Mouse (Mus musculus) intestine, postnatal 0 days (tissue): Measurements from ENCODE around the gene Hoxb4. TPM values are rescaled to one million over a fixed set of nuclear protein-coding genes. Genes with fewer than 3 reads are reported as not detected.
A peak's percentile ranks its signal among the peaks of the same experiment; 100 is the strongest.

Experiments used
- ATAC-seq: fragments of 200-750 bp; cut with Nextera tagmentation; 2 replicates; pipeline ENCODE4 v1.8.0; 2017; ENCODE audit warnings: mild to moderate bottlenecking, moderate TSS enrichment, moderate library complexity
- H3K27ac ChIP-seq: fragments of 300-500 bp; sonication (generic); 2 replicates; pipeline ENCODE4 v1.5.1; 2014; ENCODE audit warnings: mild to moderate bottlenecking, low read depth, low read length, moderate library complexity
- H3K27me3 ChIP-seq: fragments of 300-500 bp; sonication (generic); replicated peaks from 2 replicates; pipeline ENCODE4 v1.6.1; 2014; ENCODE audit warnings: low read length, mixed read lengths; ENCODE audit not compliant: control insufficient read depth, insufficient read depth
- H3K36me3 ChIP-seq: fragments of 300-500 bp; sonication (generic); 2 replicates; pipeline ENCODE4 v1.6.1; 2014; ENCODE audit warnings: mild to moderate bottlenecking, moderate library complexity; ENCODE audit not compliant: control insufficient read depth, insufficient read depth
- H3K4me1 ChIP-seq: fragments of 300-500 bp; sonication (generic); replicated peaks from 2 replicates; pipeline ENCODE4 v1.6.1; 2014; ENCODE audit warnings: antibody characterized with exemption, low read length, mixed read lengths; ENCODE audit not compliant: control insufficient read depth, insufficient read depth
- H3K4me2 ChIP-seq: fragments of 300-500 bp; sonication (generic); replicated peaks from 2 replicates; pipeline ENCODE4 v1.6.1; 2014; ENCODE audit warnings: low read depth, mild to moderate bottlenecking, moderate library complexity
- H3K4me3 ChIP-seq: fragments of 300-500 bp; sonication (generic); 2 replicates; pipeline ENCODE4 v1.5.1; 2014; ENCODE audit warnings: low read depth, low read length
- H3K9ac ChIP-seq: fragments of 300-500 bp; sonication (generic); 2 replicates; pipeline ENCODE4 v1.6.1; 2014; ENCODE audit warnings: mild to moderate bottlenecking, low read depth, low read length
- H3K9me3 ChIP-seq: fragments of 300-500 bp; sonication (generic); 2 replicates; pipeline ENCODE4 v1.6.1; 2016; ENCODE audit warnings: mixed run types; ENCODE audit not compliant: control insufficient read depth
- CTCF ChIP-seq: sonication (generic); IDR thresholded peaks from 2 replicates; pipeline ENCODE4 v1.5.1; 2016; ENCODE audit warnings: low read depth, mild to moderate bottlenecking, control low read depth, antibody characterized with exemption, moderate library complexity
- WGBS: fragments of 180-500 bp; shearing (Covaris S2); extraction: QIAGEN DNeasy Blood & Tissue Kit; methylation state at CpG from one replicate; pipeline ENCODE4 v1.1.7; 2014; 5-methylcytosine and 5-hydroxymethylcytosine counted together
- polyA plus RNA-seq: library from polyadenylated mRNA; unstranded; fragments of >200 nt; fragmentation: Nextera tagmentation; extraction: Ambion mirVana; gene quantifications from 2 replicates; pipeline ENCODE4 v1.2.1, GENCODE M21; 2015

Hoxb4 gene
- polyA plus RNA-seq, 1 experiment from 2014 or later: 1.1 TPM

DNA sequence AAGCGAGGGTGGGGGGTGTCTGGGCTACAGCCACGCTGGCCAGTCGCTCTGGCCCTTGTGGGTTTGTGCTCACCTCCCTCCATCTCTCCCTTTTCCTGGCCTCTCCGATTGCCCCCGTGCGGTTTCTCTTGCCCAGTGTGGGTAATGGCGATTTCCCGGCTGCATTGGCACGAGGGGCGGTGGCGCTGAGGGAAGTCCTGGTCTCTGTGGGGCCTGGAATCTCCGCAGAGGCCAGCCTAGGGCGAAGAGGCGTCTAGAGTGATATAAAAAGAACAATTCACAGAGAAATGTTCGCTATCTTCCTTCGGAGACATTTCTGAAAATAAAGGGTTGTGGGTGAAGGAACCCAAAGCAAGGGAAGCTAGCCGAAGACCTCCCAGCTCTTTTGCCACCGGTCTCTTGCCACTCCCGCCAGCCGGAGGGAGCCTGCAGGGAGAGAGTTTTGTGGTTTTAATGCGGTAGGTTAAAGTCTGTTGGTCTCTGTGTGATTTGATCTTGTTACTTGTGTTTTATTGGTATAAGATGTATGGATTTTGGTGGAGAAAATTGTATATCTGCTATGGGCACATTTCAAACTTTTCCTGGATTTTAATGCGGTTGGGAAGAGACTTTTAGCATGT is 24.7 kb upstream of the Hoxb4 start:
- H3K4me3 ChIP-seq: peak overlapping the region; percentile 46
- H3K9me3 ChIP-seq: no peaks in the 10 kb centered on the region
- peak overlapping the region; percentile 70 for H3K27ac ChIP-seq
- H3K27me3 ChIP-seq: peaks cover 75% of the 10 kb centered on the region
- H3K4me1 ChIP-seq: no peaks in the 10 kb centered on the region
- ATAC-seq: no peak
- 9% methylated on average over 22 of the region's 22 CpGs for WGBS
- peak overlapping the region; percentile 63 for H3K4me2 ChIP-seq
- no peaks in the 10 kb centered on the region for H3K36me3 ChIP-seq
- TF ChIP-seq CTCF: no peak
- H3K9ac ChIP-seq: peak overlapping the region; percentile 51

DNA sequence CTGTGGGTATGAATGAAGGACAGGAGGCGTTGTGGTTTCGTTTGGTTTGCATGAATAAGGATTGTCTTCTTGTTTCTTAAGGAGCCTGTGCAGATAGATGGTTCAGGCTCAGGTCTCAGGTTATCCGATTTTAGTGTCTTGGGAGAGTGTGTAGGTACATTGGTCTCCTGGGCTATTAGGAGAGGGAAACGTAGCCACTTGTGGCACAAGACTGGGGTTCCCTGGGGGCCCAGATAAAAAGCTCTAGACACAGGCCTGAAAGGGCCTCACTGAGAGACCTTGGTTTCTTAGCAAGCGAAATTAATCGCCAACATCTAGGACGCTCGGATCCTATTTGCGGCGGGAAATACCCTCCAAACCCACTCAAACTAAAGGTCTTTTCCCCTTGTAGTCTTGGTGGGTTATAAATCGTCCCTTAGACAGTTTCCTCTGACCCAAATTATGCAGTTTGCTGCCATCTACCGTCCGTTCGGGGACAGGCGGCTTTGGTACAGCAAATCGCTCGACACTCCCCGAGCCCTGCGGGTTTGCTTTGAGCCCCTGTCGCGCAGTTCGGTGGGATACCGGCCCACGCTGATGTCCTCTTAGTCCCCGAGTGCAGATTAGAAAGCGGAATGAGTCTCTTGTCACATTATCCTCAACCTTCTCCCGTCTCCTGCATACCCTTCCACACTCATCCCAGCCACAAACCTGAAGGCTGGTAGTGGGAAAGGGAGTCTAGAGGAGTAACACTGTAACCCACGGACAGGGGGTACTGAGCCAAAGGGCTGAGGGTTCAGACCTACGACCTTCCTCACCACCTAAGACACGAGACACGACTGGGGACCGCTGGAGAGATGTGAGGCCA is 23.6 kb upstream of the Hoxb4 start:
- peak; percentile 86 for TF ChIP-seq CTCF
- no peaks in the 10 kb centered on the region for H3K36me3 ChIP-seq
- peak overlapping the region; percentile 63 for H3K4me2 ChIP-seq
- H3K4me1 ChIP-seq: no peaks in the 10 kb centered on the region
- H3K9me3 ChIP-seq: no peaks in the 10 kb centered on the region
- peak overlapping the region; percentile 46 for H3K4me3 ChIP-seq
- no peak for ATAC-seq
- H3K27ac ChIP-seq: no peak overlapping the region
- 1% methylated on average over 32 of the region's 32 CpGs for WGBS
- H3K9ac ChIP-seq: peak overlapping the region; percentile 51; the same call in 1 of the 2 replicates
- H3K27me3 ChIP-seq: peaks cover 74% of the 10 kb centered on the region

DNA sequence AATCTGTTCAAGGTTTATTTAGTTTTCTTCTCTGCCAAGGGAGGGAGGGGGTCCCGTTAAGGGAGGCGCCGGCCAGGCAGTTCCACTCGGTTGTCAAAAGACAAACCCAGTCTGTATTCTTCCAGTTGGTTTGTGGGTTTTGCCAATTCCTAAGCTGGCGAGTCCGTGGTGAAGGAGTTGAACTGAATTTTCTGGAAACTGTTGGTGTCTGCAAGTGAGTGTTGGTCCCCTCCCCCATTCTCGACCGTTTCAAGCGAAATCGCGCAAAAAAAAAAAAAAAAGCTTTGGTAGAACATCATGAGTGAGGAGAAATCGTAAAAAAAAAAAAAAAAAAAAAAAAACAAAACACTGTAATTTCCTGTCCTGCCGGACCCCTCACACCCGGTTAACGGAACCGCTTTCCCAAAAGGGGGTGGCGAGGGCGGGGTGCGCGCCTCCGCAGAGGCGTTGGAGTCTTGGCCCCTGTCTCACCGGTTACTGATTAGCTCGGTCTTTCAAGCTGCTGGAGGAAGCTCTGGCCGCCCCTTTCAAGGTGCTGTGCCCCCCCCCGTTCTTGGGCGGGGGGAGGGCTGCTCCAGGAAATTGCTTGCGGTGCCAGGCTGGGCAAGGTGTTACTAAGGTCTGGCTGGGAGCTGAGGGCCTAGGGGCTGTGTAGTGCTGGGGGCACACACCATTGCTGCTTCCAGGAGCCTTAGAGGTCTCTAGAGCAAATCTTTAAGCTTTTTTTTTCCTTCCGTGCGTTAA is 22.8 kb upstream of the Hoxb4 start:
- Histone ChIP-seq H3K27me3 (peaks cover 80% of the 10 kb centered on the region), H3K4me3 (peak overlapping the region; percentile 46), H3K9ac (0 out of 2 replicates have a peak overlapping the region, but pooled peaks have one; percentile 11), H3K4me1 (no peaks in the 10 kb centered on the region; the same call in 1 of the 2 replicates), H3K9me3 (no peaks in the 10 kb centered on the region), H3K4me2 (peak overlapping the region; percentile 63), H3K27ac (no peak overlapping the region), H3K36me3 (no peaks in the 10 kb centered on the region)
- TF ChIP-seq CTCF: no peak
- 0 out of 2 replicates have a peak, but pooled peaks have one; percentile 20 for ATAC-seq
- 2% methylated on average over 30 of the region's 30 CpGs for WGBS

DNA sequence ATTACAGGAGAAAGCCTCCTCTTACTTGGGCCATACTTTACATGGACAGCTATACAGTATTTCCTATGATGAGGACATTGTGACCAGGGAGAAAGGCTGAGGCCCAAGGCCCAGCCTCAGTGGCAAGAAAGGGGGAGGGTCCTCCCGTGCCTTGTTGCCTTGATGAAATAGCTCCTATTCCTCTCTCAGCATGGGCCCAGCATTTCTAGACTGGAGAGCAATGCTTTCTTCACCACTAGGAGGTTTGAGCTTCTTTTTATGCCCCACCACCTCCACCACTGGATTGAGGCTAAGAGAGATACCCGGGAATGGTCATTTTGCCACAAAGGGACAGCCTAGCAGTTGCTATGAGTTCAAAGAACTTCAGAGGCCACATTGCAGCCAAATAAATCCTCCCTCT is 21.1 kb upstream of the Hoxb4 start:
- Histone ChIP-seq H3K4me2 (peak overlapping the region; percentile 6; the same call in 1 of the 2 replicates), H3K36me3 (no peaks in the 10 kb centered on the region), H3K4me1 (no peaks in the 10 kb centered on the region; the same call in 1 of the 2 replicates), H3K9me3 (no peaks in the 10 kb centered on the region), H3K27me3 (peaks cover 86% of the 10 kb centered on the region), H3K9ac (no peak overlapping the region), H3K4me3 (no peak overlapping the region), H3K27ac (no peak overlapping the region)
- TF ChIP-seq CTCF: peak; percentile 34
- ATAC-seq: no peak
- 42% methylated on average over 2 of the region's 2 CpGs for WGBS

DNA sequence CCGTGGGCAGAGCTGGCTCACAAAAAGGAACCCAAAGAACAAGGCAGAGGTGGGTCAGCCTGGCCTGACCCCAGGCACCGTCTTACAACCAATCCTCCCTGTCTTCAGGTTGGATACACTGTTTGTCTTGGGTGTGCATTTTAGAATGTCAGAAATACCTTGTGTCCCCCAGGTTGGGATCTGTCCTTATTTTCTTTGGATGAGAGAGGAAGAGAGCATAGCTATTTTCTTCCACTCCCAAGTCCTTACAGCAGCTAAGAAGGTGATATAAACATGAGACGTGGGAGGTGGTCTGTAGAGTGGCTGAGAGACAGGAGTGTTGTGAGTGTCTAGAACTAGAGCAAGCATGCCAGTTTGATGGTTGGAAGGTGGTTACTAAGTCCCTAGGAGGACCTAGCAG is 20.6 kb upstream of the Hoxb4 start:
- peaks cover 85% of the 10 kb centered on the region for H3K27me3 ChIP-seq
- no peak overlapping the region for H3K9ac ChIP-seq
- no peak overlapping the region; the same call in 1 of the 2 replicates for H3K4me2 ChIP-seq
- no peak for ATAC-seq
- 54% methylated on average over 3 of the region's 3 CpGs for WGBS
- H3K4me3 ChIP-seq: no peak overlapping the region
- H3K27ac ChIP-seq: no peak overlapping the region
- H3K4me1 ChIP-seq: no peaks in the 10 kb centered on the region; the same call in 1 of the 2 replicates
- no peaks in the 10 kb centered on the region for H3K36me3 ChIP-seq
- no peak for TF ChIP-seq CTCF
- H3K9me3 ChIP-seq: no peaks in the 10 kb centered on the region
